Mouse (Mus musculus): ENCODE measurements at regions not wholly inside any gene's neighbourhood (a gene's known extent, or its start where the extent isn't known, plus 50 kb on each side); places are given as distances from the start of the nearest gene placed in this dataset.

DNA sequence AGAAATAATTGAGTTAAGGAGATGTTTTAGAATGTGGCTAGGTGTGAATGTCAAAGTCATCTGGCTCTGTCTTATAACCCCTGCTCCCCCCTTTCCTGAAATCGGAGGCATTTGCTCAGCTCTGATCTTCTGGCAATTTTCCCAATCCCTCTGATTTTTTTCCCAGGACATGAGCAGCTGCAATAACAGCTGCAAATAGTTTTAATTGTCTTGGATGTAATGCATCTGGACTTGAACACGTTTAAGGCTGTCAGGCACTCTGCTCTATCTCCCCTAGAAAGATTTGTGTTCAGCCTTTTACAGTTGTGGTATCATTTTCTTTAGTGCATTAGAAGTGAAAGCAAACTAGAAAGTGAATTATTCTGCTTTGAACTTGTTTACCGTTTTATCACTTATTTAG, 246.3 kb upstream of the Fam92a start:
- DNase-seq: no peak

DNA sequence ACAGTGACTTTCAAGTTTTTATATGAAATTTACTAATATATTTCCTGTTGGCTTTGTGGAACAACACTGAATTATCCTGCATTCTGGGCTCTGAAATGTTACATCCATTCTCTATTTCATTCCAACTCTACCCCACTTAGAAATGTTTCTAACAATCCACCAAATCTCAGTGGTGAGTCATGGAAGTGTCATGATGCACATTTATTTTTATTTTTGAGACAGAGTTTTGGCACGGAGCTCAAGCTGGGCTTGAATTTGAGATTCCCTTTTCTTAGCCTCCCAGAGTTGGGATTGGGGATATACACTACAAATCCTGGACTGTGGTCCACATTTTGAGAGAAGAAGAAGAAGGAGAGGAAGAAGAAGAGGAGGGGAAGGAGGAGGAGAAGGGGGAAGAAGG, 223.5 kb upstream of the Fam92a start:
- no peak for DNase-seq

DNA sequence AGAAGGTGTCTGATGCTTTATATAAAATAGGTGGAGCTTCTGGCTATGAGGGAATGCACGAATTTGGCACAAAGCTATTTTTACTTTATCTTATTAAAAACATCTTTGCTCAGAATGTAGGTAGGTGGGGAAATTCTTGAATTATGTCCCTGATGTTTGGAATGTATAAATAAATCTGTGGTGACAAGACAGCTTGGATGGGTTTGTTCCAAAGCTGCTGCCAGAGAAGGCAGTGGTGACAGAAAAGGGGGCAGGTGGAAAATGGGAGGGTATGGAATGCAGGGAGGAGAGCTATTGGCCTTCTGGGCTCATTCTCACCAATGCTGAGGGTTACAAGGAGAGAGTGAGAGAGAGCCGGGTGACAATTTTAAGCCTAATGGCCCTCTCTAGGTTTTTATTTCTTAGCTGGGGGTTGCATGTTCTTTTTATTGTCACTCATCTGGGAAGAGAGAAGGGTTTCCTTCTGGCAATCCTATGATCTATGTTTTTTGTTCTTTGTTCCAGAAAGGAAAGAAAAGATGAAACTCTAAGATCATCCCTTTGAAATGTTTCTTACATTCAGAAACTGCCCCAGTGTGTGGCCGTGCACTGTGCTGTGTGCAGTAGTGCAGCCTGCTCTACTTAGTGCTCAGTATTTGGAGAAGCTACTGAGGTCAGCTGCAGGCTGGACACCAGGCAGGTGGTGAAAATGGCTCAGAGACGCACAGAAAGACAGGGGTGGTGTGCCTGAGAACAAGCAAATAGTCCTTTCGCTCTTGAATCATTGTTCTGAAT, 205.2 kb upstream of the Fam92a start:
- DNase-seq: no peak

DNA sequence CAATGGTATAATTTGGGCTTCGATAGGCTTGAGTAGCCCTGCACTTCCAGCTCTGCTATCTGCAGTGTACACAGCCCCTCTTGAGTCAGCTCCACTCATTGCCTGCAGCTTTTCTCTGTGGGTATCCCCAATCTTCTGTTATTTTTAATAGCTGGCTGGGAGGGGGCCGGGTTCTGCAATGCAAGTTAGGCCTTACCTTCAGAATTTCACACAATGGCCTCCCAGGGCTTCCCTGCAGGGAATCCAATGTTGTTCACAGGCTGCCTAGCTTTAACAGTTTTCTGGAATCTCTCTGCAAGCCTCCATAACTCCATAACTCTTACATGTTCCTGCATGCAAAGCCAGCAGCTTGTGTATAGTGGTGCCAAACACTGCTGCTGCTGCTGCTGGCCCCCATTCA, 197.7 kb upstream of the Fam92a start:
- DNase-seq: no peak

DNA sequence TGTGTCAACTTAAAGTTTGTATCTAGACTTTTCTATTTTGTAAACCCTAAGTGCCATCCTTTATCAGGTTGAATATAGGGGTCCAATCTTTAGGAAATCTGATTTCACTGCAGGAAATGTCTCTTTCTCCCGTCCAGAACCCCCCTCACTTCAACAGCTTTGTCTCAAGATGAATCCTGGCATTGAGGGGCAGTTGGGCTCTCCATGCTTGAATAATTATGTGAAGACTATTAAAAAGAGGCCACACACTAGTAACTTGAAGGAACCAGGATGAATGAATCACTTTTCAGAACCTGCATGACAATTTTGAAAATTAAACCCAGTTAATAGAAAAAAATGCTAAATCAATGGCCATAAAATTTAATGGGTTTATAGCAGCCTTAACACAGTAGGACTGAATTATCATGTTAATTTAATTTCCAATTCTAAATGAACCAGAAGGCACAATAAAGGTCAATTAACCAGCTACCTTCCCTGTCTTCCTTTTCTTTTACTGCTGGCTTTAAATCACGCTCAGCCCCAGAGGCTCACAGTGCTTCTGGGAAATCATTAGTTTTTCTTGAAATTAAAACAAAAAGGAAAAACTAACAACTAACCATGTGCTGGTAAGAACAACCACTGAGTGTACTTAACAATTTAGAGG, 185.3 kb upstream of the Fam92a start:
- no peak for DNase-seq

DNA sequence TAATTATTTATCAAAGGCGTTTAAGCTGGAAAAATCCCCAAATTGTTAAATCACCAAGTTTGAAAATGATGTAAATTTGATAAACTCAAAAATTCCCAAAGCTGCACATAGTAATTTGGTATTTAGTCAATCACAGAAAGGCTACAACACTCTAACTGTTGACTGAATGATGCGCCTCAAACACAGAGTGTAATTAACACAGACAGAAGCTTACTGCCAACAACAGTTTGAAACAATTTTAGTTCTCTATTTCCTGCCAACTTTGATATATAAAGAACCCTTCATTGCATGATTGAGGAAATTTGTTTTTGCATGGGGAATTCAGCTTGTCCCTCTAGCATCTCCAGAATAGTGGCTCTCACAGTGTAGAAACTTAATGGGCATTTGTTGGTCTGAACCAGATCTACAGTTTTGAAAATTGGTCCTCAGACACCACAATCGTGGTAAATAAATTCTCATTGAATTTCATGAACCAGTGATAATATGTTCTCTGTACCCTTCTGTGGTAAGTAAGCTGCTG, 181.6 kb upstream of the Fam92a start:
- DNase-seq: no peak

DNA sequence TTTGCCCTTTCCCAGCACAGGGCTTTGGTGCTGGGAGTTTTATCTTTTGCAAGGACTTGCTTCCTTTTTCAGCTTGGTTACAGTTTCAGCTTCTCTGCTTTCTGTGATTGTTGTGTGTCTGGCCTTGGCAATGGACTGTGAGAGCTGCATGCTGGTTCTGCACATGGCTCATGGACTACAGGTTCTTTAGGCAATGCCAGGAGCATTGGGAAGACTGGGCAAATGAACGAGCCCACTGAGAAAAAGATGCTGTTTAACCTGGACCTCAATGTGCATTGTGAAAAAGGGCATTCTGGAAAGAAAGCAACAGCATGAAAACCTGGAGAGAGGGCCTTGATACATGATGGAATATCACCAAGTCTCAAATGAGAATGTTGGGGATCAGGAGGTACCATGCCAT, 167.4 kb upstream of the Fam92a start:
- DNase-seq: no peak

DNA sequence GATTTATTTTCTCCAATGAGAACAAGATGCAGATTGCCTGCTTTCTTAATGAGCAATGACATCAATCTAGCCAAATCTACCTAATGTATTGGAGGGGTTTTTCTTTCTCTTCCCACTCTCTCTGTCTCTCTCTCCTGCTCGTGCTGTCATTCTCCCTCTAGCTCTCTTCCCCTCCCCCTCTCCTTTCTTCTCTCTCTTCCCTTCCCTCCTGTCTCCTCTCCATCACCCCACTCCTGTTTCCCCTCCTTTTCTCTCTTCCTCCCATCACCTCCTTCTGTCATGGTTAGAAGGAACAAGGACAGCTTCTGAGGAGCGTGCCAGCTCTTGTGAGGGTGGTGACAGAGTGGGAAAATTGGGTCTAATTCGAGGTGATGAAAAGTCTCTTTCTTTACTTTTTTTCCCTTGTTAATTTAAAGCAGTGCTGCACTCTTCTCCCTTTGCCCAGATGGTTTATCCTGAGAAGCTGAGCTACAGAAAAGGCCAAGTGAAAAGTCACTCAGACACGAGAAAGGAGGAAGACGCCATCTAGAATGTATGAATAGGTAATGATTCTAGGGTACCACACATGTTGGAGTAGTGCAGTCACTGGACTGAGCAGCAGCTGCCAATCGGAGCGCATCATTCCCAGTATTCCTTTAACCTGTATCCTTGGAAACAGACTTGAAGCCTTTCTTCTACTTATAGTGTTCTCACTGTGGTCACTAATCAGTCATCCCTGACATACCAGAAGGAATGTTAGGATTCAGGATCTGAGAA, 163.2 kb upstream of the Fam92a start:
- no peak for DNase-seq

DNA sequence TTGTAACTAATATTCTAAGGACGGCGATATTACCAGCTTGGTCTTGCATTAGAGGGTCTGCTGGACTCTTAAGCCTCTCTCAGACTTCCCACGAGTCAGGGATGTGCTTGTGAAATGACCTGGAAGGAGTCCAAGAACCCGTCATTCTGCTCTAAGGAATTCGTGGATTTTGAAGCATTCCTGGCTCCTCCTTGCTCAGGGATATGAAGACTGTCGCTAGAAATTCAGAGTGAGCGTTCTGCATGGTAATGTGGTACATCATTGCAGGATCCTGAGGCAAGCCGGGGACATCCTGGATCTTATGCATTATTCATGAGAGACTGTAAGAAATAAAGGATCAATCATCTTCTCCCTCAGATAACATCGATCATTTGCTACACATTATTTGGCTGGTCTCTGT, 162.6 kb upstream of the Fam92a start:
- DNase-seq: no peak

DNA sequence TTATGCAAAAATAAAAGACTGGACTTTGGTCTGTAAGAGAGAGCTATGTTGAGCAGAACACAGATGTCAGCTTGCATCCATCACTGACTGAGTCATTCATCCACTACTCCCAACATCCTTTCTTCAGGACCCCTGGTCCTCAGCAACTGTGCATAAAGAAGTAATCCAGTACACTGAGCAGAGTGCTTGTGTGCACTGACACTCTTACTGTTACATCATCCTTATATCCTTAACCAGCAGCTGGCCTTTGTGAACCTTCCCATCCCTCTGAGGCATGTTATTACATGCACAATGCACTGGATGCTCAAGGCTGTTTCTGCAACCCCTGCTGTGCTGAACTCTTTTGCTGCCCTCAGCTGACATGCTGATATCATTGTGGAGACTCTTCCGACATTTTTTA, 144.2 kb upstream of the Fam92a start:
- no peak for DNase-seq

DNA sequence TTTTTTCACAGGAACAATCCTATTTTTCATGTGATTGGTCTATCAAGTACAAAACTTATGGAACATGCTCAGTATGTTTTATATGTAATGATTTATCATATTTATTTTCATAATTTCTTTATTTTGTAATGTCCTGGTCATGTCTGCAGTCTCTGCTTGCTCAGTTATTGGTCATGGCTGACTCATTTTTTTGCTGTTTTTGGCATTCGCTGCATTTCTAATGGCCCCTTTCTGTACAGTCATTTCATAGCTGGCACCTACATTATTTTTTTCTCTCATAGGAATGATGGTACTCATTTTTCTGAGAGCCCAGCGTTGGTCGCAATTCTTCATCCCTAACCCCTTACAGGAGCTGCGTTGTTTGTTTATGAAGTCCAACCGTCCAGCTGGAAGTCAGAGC, 136.5 kb upstream of the Fam92a start:
- DNase-seq: no peak

DNA sequence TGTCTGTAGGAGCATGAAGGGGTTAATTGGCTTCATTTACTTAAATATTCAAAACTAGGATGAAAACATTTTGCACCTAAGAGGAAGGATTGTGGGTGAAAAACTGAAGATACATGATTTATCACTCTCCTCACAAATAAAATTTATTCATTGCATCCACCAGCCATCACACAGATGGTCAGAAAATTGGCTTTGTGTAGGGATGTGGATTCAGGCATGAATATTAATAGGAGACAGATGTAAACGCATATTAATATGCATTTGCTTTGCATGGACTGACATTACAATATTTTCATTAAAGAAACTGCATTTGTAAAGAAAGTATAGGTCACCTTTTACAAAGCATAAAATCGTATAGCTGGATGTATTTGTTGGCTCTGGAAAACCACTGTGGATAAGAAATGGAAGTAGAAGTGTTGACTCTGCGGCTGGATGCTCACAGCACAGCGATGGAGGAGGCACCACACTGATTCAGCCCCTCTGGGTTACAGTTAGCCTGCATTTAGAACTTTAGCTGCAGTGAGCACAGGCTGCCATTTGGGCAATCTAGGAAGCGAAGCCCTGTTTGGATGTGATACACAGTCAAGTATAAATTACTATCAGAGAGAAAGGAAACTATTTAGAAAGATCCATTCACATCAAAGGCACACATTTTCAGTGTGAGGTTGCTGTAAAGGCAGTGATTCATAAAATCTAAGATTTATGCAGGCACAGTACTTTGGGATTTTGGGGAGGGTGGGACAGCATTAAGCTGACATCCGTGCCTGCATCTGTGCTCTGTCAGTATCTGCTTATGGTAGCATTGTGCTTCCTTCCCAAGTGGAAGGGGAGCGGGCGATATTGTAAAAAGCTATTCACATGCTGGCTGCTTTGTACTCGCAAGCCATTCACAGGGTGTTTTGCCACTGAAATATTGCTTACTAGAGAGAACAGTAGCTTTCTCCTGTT, 135.1 kb upstream of the Fam92a start:
- DNase-seq: no peak

DNA sequence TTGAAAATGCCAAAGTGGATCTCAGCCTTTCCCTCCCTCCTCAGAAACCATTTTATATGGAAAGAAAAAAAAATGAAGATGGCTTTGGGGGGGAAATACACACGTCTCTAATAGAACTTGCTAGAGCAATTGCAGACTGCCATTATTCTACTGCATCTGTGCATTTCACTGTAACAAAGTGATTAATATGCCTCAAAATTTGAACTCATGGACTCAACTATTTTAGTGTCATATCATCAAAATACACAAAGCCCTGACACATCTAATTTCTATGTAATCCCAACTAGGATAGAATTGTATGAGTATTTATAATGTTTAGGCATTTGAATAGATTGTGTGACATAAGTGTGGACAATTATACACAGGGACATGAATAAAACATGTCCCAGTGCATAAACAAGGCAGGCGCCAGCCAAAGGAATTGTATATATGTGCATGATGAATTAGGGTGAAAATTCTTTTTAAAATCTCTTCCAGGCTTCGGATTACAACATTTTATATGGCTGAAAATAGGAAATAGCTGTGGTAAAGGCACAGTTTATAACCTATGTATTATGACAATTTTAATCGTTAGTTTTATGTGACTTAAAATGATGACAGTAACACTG, 115.4 kb upstream of the Fam92a start:
- no peak for DNase-seq

DNA sequence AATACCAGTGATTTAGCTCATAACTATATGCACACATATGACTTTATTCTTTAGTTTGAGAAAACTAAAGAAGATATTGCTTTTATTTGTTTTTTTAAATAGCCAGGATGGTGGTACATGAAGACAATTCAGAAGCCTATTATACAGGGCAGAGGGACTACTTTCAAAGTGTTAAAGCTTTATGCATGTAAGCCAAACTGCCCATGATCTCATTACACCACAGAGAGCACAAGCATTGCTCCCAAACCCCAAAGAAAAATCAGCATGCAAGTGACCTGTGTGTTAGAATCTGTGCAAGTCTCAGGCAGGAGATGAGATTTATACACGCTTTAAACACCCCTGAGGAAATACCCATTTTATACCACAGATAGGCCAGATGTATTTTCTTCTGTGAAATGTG, 114.6 kb upstream of the Fam92a start:
- DNase-seq: no peak

DNA sequence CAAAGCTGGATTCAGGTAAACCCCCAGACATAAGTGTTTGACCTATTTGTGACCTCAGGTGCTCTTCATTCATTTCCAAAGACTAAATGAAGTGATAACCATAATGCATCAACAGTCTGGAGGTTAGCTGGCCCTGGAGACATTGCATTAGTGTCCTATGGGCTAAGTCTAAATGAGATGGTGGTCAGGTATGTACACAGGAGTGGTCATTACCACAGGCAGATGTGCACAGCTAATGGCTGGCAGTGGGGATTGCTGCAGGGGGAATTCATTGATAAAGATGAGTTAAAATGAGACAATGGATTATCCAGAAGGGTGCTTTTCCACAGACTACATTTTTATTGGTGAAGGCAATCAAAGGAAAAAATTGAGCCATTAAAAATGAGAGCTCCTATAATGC, 114.2 kb upstream of the Fam92a start:
- DNase-seq: no peak

DNA sequence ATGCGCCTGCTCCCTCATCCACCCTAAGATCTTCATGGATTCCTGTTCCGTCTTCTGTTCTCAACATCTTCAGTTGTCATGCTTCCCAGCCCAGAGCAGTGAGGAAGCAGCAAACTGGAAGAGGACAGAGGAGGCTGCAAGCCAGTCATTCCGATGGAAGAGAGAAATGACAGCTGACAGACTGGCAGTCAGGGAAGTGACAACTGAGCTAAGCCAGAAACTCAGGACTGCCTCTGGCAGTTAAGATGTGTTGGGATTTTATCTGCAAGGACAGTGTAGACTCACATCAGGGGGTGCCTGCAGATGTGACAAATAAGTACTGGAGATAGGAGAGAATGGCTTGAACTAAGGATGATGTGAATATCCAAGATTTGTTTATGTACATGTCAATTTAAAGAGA, 106.1 kb upstream of the Fam92a start:
- no peak for DNase-seq

DNA sequence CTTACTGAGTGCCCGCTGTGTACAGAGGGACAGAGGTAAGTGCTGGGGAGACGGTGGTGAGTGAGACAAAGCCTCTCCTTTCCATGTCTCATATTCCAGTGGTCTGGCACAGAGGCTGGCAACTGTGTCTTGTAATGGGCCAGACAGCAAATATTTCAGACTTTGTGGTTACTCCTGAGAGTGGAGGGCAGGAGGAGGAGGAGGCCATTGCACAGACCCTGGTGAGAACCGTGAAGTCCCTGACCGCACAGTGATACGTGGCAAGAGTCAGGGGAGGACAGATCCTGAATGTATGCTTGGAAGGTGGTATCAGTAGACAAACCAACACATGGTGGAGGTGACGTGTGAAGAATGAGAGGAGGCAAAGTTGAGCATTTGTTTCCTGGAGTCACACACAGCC, 101.6 kb upstream of the Fam92a start:
- no peak for DNase-seq

DNA sequence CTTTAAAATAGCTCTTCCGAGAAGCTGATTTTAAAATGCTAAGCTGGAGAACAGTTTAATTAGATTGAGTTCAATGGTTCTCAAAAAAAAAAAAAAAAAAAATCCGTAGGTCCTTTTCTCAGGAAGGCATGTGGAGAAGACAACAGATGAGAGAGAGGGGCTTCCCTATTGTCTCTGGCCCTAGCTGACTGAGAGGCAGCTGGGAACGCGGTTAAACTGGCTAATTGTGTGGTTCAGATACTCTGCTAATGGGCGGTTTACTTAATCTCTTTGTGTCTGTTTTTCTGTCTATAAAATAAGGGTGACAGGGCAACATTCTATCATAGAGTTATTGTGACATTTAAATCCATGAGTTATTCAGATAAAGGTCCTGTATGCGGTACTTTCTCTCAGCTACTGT, 101.1 kb upstream of the Fam92a start:
- no peak for DNase-seq

DNA sequence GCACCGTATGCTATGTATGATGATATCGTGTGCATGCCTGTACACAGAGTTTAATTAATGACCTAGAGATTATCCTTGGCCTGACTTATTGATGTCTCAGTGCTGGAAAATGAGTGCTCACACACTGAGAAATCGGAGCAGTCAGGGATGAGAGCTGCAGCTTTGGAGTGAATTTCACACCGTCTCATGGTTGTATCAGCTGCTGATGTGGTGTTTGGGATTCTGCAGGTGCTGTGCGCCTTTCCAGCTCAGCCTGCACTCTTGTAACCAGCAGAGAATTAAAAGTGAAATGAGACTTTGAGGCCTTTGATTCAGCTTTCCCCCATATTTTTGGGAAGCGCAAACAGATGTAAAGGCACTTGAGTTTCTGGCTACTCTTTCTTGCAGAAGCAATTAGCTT, 100.6 kb upstream of the Fam92a start:
- no peak for DNase-seq

DNA sequence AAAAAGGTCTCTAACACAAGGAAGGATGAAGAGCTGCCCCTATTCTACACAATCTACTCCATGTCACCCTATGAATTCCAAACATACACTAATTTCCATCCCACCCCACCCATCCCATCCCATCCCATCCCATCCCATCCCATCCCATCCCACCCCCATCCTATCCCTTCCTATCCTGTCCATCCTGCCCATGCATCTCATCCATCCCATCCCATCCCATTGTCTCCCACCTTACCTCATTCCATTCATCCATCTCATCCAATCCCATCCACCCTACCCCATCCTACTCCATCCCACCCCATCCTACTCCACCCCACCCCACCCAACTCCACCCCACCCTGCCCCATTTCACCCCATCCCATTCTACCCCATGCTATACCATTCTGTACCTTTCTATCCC, 91.9 kb upstream of the Fam92a start:
- DNase-seq: no peak

DNA sequence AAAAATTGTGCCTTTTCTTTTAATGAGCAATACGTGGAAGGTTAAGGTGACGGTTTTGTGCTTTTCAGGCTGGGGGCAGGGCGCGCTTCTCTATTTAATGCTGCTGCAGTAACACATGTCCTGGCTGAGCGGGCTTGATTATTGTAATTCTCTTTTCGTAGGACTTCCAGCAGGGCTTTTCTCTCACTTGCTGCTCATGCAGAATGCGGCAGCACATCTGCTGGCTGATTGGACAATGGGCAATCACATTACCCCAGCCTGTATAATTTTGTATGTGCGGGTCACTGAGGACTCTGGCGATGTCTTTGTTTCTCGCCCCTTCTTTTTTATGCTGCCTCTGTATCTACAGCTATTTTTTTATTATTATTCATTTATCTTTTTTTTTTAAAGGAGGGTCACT, 91.4 kb upstream of the Fam92a start:
- no peak for DNase-seq

DNA sequence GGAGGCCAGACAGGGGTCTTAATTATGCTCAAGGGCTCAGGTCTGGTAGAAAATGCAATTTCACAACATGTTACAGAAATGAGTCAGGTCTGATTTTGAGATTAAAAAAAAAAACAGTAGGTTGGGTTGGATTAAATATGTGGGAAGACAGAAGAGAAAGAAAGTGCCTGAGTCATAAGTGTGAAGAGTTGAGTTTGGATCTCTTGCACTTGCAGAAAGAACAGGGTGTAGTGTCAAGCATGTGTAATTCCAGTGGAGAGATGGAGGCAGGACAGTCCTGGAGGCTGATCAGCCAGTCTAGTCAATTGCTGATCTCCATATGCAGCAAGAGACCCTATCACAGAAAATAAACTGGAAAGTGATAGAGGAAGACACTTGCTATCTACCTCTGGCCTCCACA, 76.2 kb upstream of the Fam92a start:
- DNase-seq: no peak

All from gastrocnemius, postnatal 25 days (tissue).